Mouse (Mus musculus) liver, postnatal 0 days (tissue): ENCODE data around the gene Nme1. TPM values are rescaled to one million over a fixed set of nuclear protein-coding genes. Genes with fewer than 3 reads are reported as not detected.
A peak's percentile ranks its signal among the peaks of the same experiment; 100 is the strongest.

ENCODE experiments used
- ATAC-seq: fragments of 200-750 bp; cut with Nextera tagmentation; 2 replicates; pipeline ENCODE4 v1.8.0; 2017; ENCODE audit warnings: mild to moderate bottlenecking, moderate library complexity
- DNase-seq: peaks from one replicate; pipeline ENCODE4 v3.0.0-alpha.2; 2016
- H3K27ac ChIP-seq: fragments of 300-500 bp; sonication (generic); 2 replicates; pipeline ENCODE4 v1.5.1; 2014; ENCODE audit warnings: antibody characterized with exemption, moderate library complexity, mild to moderate bottlenecking, low read depth
- H3K27me3 ChIP-seq: fragments of 300-500 bp; sonication (generic); 2 replicates; pipeline ENCODE4 v1.6.1; 2014; ENCODE audit warnings: low read length, control low read depth, mixed read lengths; ENCODE audit not compliant: insufficient read depth
- H3K36me3 ChIP-seq: fragments of 300-500 bp; sonication (generic); replicated peaks from 2 replicates; pipeline ENCODE4 v1.6.1; 2014; ENCODE audit warnings: mild to moderate bottlenecking, control low read depth, low read length, moderate library complexity, mixed read lengths; ENCODE audit not compliant: insufficient read depth
- H3K4me1 ChIP-seq: fragments of 300-500 bp; sonication (generic); 2 replicates; pipeline ENCODE4 v1.6.1; 2014; ENCODE audit warnings: antibody characterized with exemption, mild to moderate bottlenecking, control low read depth; ENCODE audit not compliant: insufficient read depth
- H3K4me2 ChIP-seq: fragments of 300-500 bp; sonication (generic); 2 replicates; pipeline ENCODE4 v1.6.1; 2014; ENCODE audit warnings: low read depth, mild to moderate bottlenecking, low read length, moderate library complexity, mixed read lengths
- H3K4me3 ChIP-seq: fragments of 300-500 bp; sonication (generic); 2 replicates; pipeline ENCODE4 v1.5.1; 2014; ENCODE audit warnings: low read depth, low read length
- H3K9ac ChIP-seq: fragments of 300-500 bp; sonication (generic); replicated peaks from 2 replicates; pipeline ENCODE4 v1.6.1; 2014; ENCODE audit warnings: mild to moderate bottlenecking, moderate library complexity
- H3K9me3 ChIP-seq: fragments of 300-500 bp; sonication (generic); 2 replicates; pipeline ENCODE4 v1.6.1; 2016; ENCODE audit warnings: mild to moderate bottlenecking, control low read depth, low read length, mixed read lengths
- CTCF ChIP-seq: sonication (generic); IDR thresholded peaks from 2 replicates; pipeline ENCODE4 v1.5.1; 2016; ENCODE audit warnings: antibody characterized with exemption, low read depth
- EP300 ChIP-seq: IDR thresholded peaks from 2 replicates; pipeline ENCODE4 v1.6.1; 2016; ENCODE audit warnings: antibody characterized with exemption, low read depth, mild to moderate bottlenecking
- WGBS: fragments of 180-500 bp; shearing (Covaris S2); extraction: QIAGEN DNeasy Blood & Tissue Kit; methylation state at CpG from one replicate; pipeline ENCODE4 v1.1.7; 2014; ENCODE audit not compliant: insufficient replicate concordance; 5-methylcytosine and 5-hydroxymethylcytosine counted together
- polyA plus RNA-seq: library from polyadenylated mRNA; unstranded; fragments of >200 nt; fragmentation: Nextera tagmentation; extraction: Ambion mirVana; gene quantifications from 2 replicates; pipeline ENCODE4 v1.2.1, GENCODE M21; 2015

Gene Nme1
- 73.5 and 84.8 TPM in 2 replicates for polyA plus RNA-seq

- TF ChIP-seq EP300 (peak; percentile 82; the same call in 1 of the 2 replicates), CTCF (peak; percentile 96)
- ATAC-seq (peak; percentile 98), DNase-seq (peak; percentile 97)
- WGBS = under 1% methylated on average over 40 of the region's 40 CpGs
- Histone ChIP-seq H3K27ac (peak within 1 kb of the TSS; percentile 63), H3K9ac (peak within 1 kb of the TSS; percentile 74), H3K9me3 (no peaks in the 10 kb centered on the region), H3K27me3 (no peaks in the 10 kb centered on the region), H3K4me2 (peak within 1 kb of the TSS; percentile 81), H3K4me1 (peaks cover 6% of the 10 kb centered on the region), H3K4me3 (peak within 1 kb of the TSS; percentile 65), H3K36me3 (peaks cover 19% of the 10 kb centered on the region)
Observed at GRCm38 (mm10) chr11:93968005-93968847, at the start of gene Nme1, which contains the start of gene Gm20390. TSS of gene Nme1 (minus strand) at chr11:93968521. TSS of gene Gm20390 (minus strand) at chr11:93968293.

- H3K4me3 ChIP-seq = no peak overlapping the region
- no peaks in the 10 kb centered on the region for H3K27me3 ChIP-seq
- H3K9ac ChIP-seq = no peak overlapping the region
- H3K4me2 ChIP-seq = no peak overlapping the region
- DNase-seq = no peak
- no peaks in the 10 kb centered on the region for H3K9me3 ChIP-seq
- ATAC-seq = no peak
- 63% methylated on average over 2 of the region's 2 CpGs for WGBS
- TF ChIP-seq CTCF (no peak), EP300 (no peak)
- no peaks in the 10 kb centered on the region for H3K36me3 ChIP-seq
- H3K4me1 ChIP-seq = peaks cover 9% of the 10 kb centered on the region; the same call in 1 of the 2 replicates
- no peak overlapping the region for H3K27ac ChIP-seq
Observed at GRCm38 (mm10) chr11:94003346-94003745, 35.0 kb upstream of the Nme1 start.

- no peak for ATAC-seq
- TF ChIP-seq CTCF (no peak), EP300 (no peak)
Observed at GRCm38 (mm10) chr11:93999276-93999675, 31.0 kb upstream of the Nme1 start.

GRCm38 (mm10) chr11:93997141-93997775 lies 28.9 kb upstream of the Nme1 start:
- Histone ChIP-seq H3K4me1 (peaks cover 24% of the 10 kb centered on the region), H3K27ac (peak overlapping the region; percentile 99), H3K4me2 (peak overlapping the region; percentile 94), H3K4me3 (peak overlapping the region; percentile 96), H3K36me3 (no peaks in the 10 kb centered on the region), H3K9ac (peak overlapping the region; percentile 98), H3K9me3 (no peaks in the 10 kb centered on the region), H3K27me3 (no peaks in the 10 kb centered on the region)
- DNase-seq (peak; percentile 78), ATAC-seq (peak; percentile 26)
- TF ChIP-seq CTCF = no peak
- peak; percentile 55 for TF ChIP-seq EP300
- 27% methylated on average over 13 of the region's 13 CpGs for WGBS

More at GRCm38 (mm10) chr11:93999276-93999675, 31.0 kb upstream of the Nme1 start:
- H3K9ac ChIP-seq = no peak overlapping the region
- H3K4me2 ChIP-seq = 0 out of 2 replicates have a peak overlapping the region, but pooled peaks have one; percentile 0
- no peak overlapping the region for H3K4me3 ChIP-seq
- no peaks in the 10 kb centered on the region for H3K36me3 ChIP-seq
- no peak for DNase-seq
- H3K9me3 ChIP-seq = no peaks in the 10 kb centered on the region
- H3K27me3 ChIP-seq = no peaks in the 10 kb centered on the region
- H3K4me1 ChIP-seq = peaks cover 27% of the 10 kb centered on the region
- no peak overlapping the region for H3K27ac ChIP-seq

GRCm38 (mm10) chr11:93996306-93997140 lies 28.2 kb upstream of the Nme1 start:
- Histone ChIP-seq H3K4me1 (peaks cover 24% of the 10 kb centered on the region), H3K27ac (peak overlapping the region; percentile 99), H3K27me3 (no peaks in the 10 kb centered on the region), H3K9ac (peak overlapping the region; percentile 98), H3K4me2 (peak overlapping the region; percentile 94), H3K9me3 (no peaks in the 10 kb centered on the region), H3K4me3 (peak overlapping the region; percentile 96), H3K36me3 (no peaks in the 10 kb centered on the region)
- TF ChIP-seq CTCF = peak; percentile 36; the same call in 1 of the 2 replicates
- TF ChIP-seq EP300 = no peak
- under 1% methylated on average over 44 of the region's 58 CpGs for WGBS
- DNase-seq = peak; percentile 65
- peak; percentile 11 for ATAC-seq
